Mouse (Mus musculus) megakaryocyte, embryonic 14.5 days (primary cell): ENCODE results near the gene Pabpc1l. TPM values are rescaled to one million over a fixed set of nuclear protein-coding genes. Genes with fewer than 3 reads are reported as not detected.

Experiments used
- H3K27me3 ChIP-seq: replicated peaks from 2 replicates; pipeline ENCODE3; 2012; ENCODE audit warnings: inconsistent platforms
- H3K36me3 ChIP-seq: replicated peaks from 2 replicates; pipeline ENCODE3; 2012; ENCODE audit warnings: low read length, inconsistent platforms, mixed read lengths
- H3K4me1 ChIP-seq: 2 replicates; pipeline ENCODE4 v1.6.1; 2012; ENCODE audit warnings: inconsistent platforms
- H3K4me3 ChIP-seq: replicated peaks from 2 replicates; pipeline ENCODE3; 2012; ENCODE audit warnings: moderate library complexity, mild to moderate bottlenecking, inconsistent platforms
- H3K9me3 ChIP-seq: 2 replicates; pipeline ENCODE4 v1.6.1; 2012; ENCODE audit warnings: inconsistent platforms
- FLI1 ChIP-seq: IDR thresholded peaks from 2 replicates; pipeline ENCODE4 v1.6.1; 2012; ENCODE audit warnings: low read length, inconsistent platforms, mixed read lengths
- GATA1 ChIP-seq: IDR thresholded peaks from 3 replicates; pipeline ENCODE4 v1.6.1; 2012; ENCODE audit warnings: mixed read lengths, low read length, inconsistent platforms, borderline replicate concordance
- polyA plus RNA-seq: library from polyadenylated mRNA; stranded (reverse); fragments of >175 nt; gene quantifications from 2 replicates; pipeline ENCODE4 v1.2.3, GENCODE M21; 2012; ENCODE audit warnings: low replicate concordance; ENCODE audit not compliant: insufficient read depth

Gene Pabpc1l
- polyA plus RNA-seq, 1 experiment, result not detected

- Histone ChIP-seq H3K27me3 (peaks cover 15% of the 10 kb centered on the region), H3K4me3 (no peak overlapping the region), H3K4me1 (no peaks in the 10 kb centered on the region), H3K9me3 (peaks cover 13% of the 10 kb centered on the region), H3K36me3 (no peaks in the 10 kb centered on the region)
- TF ChIP-seq GATA1 (no peak), FLI1 (no peak)
Measured at GRCm38 (mm10) chr2:164031147-164031546, 5.9 kb downstream of the Pabpc1l start.

GRCm38 (mm10) chr2:164032973-164033372 is 7.7 kb downstream of the Pabpc1l start:
- H3K4me1 ChIP-seq, result peaks cover 6% of the 10 kb centered on the region
- peaks cover 13% of the 10 kb centered on the region for H3K9me3 ChIP-seq

GRCm38 (mm10) chr2:164036520-164037019 is 11.3 kb downstream of the Pabpc1l start:
- Histone ChIP-seq H3K27me3 (peaks cover 10% of the 10 kb centered on the region), H3K9me3 (peaks cover 13% of the 10 kb centered on the region), H3K4me3 (no peak overlapping the region), H3K36me3 (no peaks in the 10 kb centered on the region), H3K4me1 (peaks cover 24% of the 10 kb centered on the region)
- TF ChIP-seq FLI1 (no peak), GATA1 (no peak)

More at GRCm38 (mm10) chr2:164032973-164033372, 7.7 kb downstream of the Pabpc1l start:
- TF ChIP-seq GATA1 (no peak), FLI1 (no peak)
- peaks cover 10% of the 10 kb centered on the region for H3K27me3 ChIP-seq
- H3K4me3 ChIP-seq, result no peak overlapping the region
- H3K36me3 ChIP-seq, result no peaks in the 10 kb centered on the region

DNA sequence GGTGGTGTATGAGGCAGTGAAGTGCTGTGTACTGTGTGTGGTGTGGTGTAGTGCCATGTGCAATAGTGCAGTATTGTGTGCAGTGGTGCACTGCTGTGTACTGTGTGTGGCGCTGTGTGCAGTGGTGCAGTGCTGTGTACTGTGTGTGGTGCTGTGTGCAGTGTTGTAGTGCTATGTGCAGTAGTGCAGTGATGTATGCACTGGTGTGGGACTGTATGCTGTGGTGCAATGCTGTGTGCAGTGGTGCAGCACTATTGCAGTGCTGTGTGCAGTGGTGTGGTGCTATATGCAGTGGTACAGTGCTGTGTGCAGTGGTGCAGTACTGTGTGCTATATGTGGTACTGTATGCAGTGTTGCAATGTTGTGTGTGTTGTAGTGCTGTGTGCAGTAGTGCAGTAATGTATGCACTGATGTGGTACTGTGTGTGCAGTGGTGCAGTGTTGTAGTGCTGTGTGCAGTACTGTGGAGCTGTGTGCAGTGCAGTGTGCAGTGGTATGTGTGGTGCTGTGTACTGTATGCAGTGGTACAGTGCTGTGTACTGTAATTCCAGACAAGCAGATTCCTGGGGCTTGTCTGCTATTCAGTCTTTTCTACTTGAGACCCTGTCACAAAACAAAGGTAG is 13.3 kb downstream of the Pabpc1l start:
- Histone ChIP-seq H3K9me3 (peaks cover 3% of the 10 kb centered on the region; the same call in 1 of the 2 replicates), H3K4me3 (peak overlapping the region; percentile 76), H3K27me3 (peaks cover 15% of the 10 kb centered on the region), H3K36me3 (no peaks in the 10 kb centered on the region), H3K4me1 (peaks cover 27% of the 10 kb centered on the region)
- TF ChIP-seq GATA1 (peak; percentile 29; the same call in 1 of the 3 replicates), FLI1 (no peak)

- Histone ChIP-seq H3K4me3 (no peak overlapping the region), H3K4me1 (peaks cover 27% of the 10 kb centered on the region), H3K9me3 (peaks cover 3% of the 10 kb centered on the region; the same call in 1 of the 2 replicates), H3K27me3 (peaks cover 22% of the 10 kb centered on the region), H3K36me3 (no peaks in the 10 kb centered on the region)
- TF ChIP-seq FLI1 (no peak), GATA1 (no peak)
Measured at GRCm38 (mm10) chr2:164040949-164041348, 15.7 kb downstream of the Pabpc1l start.

DNA sequence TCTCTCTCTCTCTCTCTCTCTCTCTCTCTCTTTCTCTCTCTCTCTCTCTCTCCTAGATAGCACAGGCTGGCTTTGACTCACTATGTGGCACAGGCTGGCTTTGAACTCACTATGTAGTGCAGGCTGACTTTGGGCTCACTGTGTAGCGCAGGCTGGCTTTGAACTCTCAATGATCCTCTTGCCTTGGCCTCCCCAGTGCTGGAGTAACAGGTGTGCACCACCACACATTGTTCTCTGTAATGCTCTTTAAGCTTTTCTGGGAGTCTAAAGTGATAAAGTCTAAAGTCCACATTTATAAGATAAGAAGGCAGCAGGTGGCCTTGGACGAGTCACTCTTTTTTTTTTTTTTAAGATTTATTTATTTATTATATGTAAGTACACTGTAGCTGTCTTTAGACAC is 16.3 kb downstream of the Pabpc1l start:
- H3K36me3 ChIP-seq, result no peaks in the 10 kb centered on the region
- peaks cover 22% of the 10 kb centered on the region for H3K27me3 ChIP-seq
- peaks cover 3% of the 10 kb centered on the region; the same call in 1 of the 2 replicates for H3K9me3 ChIP-seq
- H3K4me1 ChIP-seq, result peaks cover 24% of the 10 kb centered on the region
- no peak overlapping the region for H3K4me3 ChIP-seq
- no peak for TF ChIP-seq FLI1
- TF ChIP-seq GATA1, result no peak

DNA sequence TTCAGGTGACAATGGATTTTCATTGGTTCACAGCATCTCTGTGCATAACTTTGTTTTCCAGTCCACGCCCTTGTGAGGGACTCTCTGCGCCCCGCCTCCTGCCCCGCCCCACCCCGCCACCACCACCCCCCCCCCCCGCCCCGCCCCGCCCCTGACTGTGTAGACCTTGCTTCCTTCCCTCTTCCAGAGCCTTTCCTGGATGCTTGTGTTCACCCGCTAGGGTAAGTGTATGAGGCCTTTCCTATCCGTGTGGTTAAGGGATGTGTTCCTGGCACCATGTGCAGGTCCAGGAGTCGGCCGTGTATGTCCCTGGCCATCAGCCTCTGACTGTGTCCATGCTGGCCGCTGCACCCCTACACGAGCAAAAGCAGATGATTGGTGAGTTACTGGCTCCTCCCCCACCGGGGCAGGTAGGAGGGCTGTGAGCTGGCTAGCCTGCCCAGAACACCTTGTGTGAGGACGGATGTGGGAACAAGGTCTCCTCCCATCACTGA is 22.0 kb downstream of the Pabpc1l start:
- Histone ChIP-seq H3K9me3 (peaks cover 2% of the 10 kb centered on the region; the same call in 1 of the 2 replicates), H3K36me3 (peaks cover 29% of the 10 kb centered on the region), H3K4me3 (peak overlapping the region; percentile 90), H3K27me3 (peaks cover 12% of the 10 kb centered on the region), H3K4me1 (peaks cover 12% of the 10 kb centered on the region)
- no peak for TF ChIP-seq FLI1
- no peak for TF ChIP-seq GATA1

DNA sequence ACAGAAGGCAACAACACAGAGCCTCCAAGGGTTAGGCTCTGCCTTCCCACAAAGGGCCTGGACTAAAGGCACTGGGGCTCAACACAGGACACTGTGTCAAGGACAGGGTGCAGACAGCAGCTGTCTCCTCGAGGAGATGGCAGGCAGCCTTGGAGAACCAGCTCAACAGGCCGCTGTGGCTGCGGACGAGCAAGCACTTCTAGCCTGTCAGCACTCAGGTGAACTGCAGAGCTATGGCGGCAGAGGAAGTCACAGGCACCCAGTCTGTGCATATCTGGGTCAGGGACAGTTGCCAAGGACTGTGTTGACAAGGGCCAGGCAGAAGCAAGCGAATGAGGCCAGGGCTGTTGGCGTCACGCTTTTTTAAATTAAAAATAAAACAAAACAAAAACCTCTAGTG is 28.5 kb downstream of the Pabpc1l start:
- H3K36me3 ChIP-seq, result peaks cover 91% of the 10 kb centered on the region

DNA sequence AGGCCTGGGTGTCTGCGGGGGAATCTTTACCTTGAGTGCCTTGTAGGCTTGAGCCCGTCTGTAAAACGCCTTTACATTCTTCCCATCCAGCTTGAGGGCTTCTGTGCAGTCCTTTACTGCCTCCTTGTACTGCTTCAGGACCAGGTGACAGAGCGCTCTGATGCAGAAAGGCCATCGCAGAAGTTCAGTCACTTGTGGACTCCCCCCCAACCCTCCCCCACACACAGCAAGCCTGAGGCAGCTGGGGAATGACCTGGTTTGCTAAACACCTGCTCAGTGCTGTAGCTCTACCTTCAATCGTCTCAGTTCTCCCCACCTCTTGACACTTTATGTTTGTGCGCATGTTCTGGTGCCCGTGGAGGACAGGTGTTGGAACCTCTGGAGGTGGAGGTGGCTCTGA is 29.4 kb downstream of the Pabpc1l start:
- TF ChIP-seq GATA1 (no peak), FLI1 (no peak)
- H3K4me3 ChIP-seq, result no peak overlapping the region
- H3K27me3 ChIP-seq, result no peaks in the 10 kb centered on the region
- no peaks in the 10 kb centered on the region for H3K9me3 ChIP-seq
- H3K4me1 ChIP-seq, result no peaks in the 10 kb centered on the region
- H3K36me3 ChIP-seq, result peaks cover 96% of the 10 kb centered on the region

More for the DNA sequence above, 28.5 kb downstream of the Pabpc1l start:
- no peaks in the 10 kb centered on the region for H3K4me1 ChIP-seq
- H3K4me3 ChIP-seq, result no peak overlapping the region
- TF ChIP-seq GATA1, result no peak
- no peak for TF ChIP-seq FLI1
- H3K27me3 ChIP-seq, result no peaks in the 10 kb centered on the region
- H3K9me3 ChIP-seq, result no peaks in the 10 kb centered on the region

DNA sequence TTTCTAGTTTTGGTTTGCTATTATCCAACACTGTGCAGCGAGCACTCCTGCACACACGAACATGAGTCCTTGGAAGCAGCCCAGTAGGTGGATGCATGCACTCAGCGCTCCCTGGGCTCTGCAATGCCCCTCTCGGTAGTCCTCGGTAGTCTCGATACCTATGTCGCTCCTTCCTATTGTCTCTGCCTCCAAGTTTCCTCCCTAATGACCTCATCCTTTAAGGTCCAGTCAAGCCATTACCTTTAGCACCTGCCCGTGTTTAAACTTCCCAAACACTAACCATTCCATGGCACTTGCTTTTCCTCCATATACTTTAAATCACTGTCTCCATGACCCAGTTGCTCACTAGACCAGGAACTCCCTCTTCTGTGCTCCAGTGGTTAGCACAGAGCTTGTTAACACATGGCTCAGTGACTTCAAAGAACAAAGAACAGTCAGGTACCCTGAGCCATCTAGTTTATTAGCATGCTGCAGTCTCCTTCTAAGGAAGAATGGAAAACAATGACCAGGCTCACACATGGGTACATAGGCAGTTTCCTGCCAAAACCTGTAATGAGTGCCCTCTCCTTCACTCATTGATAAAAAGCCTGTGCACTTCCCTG is 34.5 kb downstream of the Pabpc1l start:
- H3K9me3 ChIP-seq, result no peaks in the 10 kb centered on the region
- TF ChIP-seq GATA1 (no peak), FLI1 (no peak)
- peaks cover 95% of the 10 kb centered on the region for H3K36me3 ChIP-seq
- peaks cover 3% of the 10 kb centered on the region for H3K4me1 ChIP-seq
- H3K4me3 ChIP-seq, result no peak overlapping the region
- H3K27me3 ChIP-seq, result no peaks in the 10 kb centered on the region
